Mouse (Mus musculus) adrenal gland, postnatal 14 days (tissue): ENCODE measurements around the gene Gphb5. TPM values are rescaled to one million over a fixed set of nuclear protein-coding genes. Genes with fewer than 3 reads are reported as not detected.
"Not testable (repeated sequence)": the region's sequence is repeated elsewhere in the genome, so short reads cannot be mapped to it uniquely, and the experiment has no call there.

ENCODE experiments used
- DNase-seq: peaks from one replicate; pipeline ENCODE4 v3.0.0; 2021; ENCODE audit warnings: mixed read lengths
- long read RNA-seq, 2 experiments: library from polyadenylated mRNA; stranded (forward); transcript quantifications; one replicate each; pipeline ENCODE4 v2.0.0; 2021
- total RNA-seq: library from RNA; stranded (reverse); gene quantifications from 2 replicates; pipeline ENCODE4 v1.2.3, GENCODE M21; 2021

Gphb5 gene
- total RNA-seq, result not detected in 2 replicates
- long read RNA-seq, experiment 1, result 0 reads
- long read RNA-seq, experiment 2, result 0 reads

DNA sequence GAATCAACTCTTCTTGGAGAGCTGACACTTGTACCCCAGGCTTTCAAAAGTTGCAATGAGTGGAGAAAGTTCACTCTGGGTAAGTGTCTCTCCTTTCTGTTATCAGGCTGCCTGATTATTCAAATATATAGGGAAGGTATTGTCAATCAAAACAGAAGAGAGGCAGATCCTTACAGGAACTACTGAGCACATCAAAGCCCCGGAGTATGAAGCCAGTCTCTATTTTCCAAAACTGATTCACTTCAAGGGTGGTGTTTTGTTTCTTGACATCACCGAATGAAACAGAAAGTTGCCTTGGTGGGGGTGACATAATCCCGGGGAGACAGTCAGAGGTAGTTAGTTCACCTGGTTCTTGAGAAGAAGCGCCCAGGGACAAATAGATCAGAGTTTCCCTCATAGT is at the start of gene Gphb5:
Gene Gphb5, minus strand, starts transcription at position 101 of the 400 bp plus-strand sequence.
- DNase-seq, result no peak

DNA sequence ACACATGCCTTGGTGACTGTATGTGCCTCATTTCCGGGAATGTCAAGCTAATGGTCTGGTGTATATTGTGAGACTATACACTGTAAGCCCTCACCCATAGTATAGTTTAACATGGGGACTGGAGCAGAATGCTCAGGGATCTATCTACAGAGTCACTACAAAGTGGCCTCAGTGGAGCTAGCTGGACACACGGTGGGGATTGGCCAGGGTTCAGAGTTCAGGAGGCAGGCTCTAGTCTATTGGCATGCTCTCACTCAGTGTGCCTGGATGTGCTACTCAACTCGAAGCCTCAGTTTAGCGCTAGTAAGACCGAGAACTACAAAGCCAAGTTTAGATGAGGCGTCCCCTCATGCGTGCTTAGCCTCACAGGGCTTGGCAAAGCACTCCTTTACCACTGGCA is 49.6 kb upstream of the Gphb5 start:
- DNase-seq, result no peak

DNA sequence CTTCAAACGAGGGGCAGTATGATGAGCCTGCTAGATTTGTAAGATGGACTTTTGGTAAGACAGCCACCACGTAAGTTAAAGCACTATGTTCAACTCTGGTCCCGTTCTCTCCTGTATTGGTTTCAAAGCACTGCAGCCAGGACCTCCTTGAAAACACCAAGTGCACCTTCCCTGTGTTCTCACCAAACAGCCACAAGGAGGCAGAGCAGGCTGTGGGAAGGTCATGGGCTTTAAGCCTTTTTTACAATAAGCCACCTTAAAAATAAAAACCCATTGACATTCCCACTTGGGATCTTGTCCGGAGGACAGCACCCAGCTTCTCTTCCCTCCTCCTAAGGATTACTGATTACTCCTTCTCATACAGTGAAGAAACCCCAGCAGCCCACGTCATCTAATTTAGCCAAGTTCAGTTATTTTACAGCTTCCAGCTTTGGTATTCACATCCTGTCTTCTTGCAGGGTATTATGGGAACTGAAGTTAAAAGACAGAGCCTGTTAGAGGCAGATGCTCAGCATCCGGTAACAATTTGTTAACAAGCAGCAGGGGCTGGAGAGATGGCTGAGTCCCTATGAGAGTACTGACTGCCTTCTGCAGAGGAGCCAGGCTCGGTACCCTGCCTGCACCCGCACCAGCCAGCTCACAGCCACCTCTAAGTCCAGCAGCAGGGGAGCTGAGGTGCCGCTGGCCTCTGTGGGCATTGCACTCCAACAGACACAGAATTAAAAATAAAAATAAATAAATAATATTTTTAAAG is 47.6 kb upstream of the Gphb5 start:
- DNase-seq, result peak; percentile 62

DNA sequence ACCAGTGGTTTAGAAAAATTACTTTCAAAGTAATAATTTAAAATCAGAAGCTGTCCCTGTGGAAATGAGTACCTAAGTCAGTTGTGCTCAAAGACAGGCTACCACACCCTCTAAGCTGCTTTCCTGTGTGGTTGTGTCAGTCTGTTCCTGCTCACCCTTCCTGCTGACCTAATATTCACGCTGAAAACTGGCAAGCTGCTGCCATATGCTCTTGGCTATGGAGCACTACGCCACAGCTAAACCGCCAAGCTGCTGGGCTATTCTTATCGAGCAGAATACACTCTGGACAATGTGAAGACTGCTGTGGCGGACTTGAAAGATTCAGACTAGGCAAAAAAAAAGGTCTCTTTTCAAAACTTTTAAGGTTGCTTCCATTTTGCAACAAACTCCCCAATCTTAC is 44.0 kb upstream of the Gphb5 start:
- DNase-seq, result no peak

DNA sequence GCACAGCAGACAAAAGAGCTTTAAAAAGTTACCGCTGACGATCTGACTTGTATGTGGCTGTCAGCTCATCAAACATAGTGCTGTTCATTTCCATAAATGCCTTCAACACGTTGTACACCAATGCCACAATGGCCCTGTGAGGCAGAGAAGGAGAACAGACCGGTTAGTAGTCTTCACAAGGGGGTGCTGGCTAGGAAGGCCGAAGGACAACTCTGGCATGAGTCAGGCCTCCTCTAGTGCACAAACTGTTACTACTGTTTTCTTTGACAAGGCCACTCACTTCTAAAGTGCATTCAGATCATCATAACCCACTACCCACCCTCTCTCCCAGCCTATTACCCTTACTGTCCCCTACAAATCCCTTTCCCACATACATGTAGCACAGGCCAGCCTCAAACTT is 43.1 kb upstream of the Gphb5 start:
- DNase-seq, result peak; percentile 57

DNA sequence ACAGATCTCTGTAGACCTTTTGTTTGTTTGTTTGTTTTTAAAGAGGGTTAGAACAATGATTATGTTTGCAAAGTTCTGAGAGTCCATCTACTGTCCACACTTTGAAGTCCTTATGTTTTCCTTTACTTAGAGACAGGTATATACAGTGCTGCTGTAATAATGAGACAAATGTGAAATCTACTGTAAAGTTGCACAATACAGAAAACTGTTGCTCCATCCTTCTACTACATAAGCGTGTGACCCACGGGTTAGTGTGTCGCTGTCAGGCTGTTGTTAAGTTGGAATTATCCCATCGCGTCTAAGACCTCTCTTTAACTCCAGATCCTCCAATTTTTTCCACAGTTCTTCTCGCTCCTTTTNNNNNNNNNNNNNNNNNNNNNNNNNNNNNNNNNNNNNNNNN is 36.9 kb upstream of the Gphb5 start:
- no peak for DNase-seq

DNA sequence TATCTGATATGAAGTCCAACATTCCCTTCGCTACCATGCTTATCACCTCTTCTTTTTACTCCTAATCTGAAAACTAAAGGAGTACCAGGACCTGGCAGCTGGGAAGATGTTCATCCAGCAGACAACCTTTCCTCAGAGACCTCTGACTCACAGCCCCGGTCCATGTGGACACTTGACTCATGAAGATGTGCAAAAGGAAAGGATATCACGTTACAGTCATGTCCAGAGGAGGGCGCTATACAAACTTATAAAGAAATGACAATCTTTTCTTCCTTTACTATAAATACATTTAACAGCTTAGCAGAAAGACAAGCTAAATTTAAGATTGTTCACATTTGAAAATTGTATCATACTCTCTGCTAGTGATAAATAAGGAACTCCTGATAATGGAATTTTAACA is 36.4 kb upstream of the Gphb5 start:
- DNase-seq, result peak; percentile 59

DNA sequence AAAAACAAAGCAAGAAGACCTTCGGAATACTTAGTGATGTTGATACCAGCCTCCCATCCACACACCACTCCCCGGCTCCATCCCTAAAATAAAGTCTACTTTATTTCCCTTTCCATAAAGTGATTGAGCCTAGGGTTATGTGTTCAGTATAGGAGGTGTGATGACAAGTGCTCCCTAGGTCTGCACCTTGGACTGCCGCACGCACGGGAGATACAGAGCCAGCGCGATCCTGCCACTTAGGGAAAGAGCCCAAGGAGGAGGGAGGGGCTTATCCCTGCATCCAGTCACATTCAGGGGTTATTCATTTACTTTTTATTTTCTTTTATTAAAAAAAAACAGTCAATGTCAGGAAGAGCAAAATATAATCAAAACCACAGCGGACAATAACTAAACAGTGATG is 34.0 kb upstream of the Gphb5 start:
- no peak for DNase-seq

DNA sequence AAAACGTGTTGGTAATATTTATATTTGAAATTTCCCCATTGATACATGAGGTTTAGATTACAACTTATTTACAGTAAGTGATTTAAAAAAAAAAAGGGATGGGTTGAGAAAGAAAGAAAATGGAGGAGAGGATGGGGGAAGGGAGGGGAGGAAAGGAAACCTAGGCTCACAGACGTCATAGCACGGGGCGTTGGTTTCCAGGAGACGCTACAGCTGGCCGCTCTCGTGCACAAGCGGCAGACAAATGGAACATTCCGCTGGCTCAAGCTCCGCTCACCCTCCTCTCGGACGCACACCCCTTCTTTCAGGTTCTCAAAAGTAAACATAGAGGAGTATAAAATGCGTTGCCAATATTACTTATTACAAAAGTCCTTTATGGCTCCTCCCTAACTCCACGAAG is 33.4 kb upstream of the Gphb5 start:
- DNase-seq, result no peak

DNA sequence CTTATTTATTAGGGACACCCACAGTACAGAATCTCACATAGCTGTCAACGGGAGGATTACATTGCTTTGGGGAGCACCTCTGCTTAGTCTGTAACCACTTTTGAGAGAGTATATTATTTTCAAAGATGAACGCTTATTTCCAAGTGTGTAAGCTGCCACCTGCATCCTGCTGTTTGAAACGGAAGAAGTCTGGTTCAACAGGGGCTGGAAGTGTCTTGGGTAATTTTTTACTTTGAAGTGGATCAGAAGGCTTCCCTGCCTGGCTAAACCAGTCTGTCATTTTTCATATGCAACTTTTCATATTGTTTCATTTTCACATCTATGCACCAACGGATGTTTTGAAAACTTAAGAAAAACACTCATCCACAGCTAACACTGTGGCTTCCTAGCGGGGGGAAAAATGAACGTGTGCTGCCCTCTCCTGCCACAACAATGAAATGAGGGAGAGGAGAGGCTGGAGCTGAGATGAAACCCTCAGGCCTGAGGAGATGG is 32.9 kb upstream of the Gphb5 start:
- DNase-seq, result no peak

DNA sequence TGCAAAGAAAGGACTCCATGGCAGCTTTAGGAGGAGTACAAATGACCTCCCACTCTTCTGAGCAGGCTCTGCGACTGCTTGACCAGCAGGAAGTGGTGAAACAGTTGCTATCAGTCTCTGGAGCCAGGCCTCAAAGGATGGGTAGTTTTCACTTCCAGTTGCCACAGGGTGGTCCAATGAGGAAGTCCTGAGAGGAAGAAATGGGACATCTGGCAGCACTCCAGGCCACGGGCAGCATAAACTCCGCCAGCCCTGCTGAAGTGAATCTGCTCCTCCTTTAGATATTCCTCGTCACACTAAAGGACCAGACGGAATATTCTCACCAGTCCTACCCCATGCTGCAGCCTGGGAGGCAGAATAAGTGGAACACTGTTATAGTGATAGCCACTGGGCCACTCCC is 32.3 kb upstream of the Gphb5 start:
- DNase-seq, result peak; percentile 32

DNA sequence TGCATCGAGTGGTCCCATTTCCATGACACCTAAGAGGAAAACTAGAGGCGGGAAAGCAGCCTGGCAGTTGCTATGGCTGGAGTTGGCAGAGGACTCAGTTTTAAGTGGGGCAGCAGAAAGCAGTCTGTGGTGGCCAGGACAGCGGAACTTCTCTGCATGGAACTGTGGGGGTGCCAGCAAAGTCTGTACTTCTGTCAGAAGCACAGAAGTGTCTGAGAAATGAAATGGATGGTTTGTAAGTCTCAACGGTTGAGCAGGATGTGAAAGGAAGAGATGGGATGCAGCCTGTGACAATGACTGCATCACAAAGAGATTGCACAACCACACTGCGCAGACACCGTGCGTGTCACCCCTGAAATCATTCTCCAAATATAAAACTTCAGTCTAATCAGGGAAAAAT is 29.7 kb upstream of the Gphb5 start:
- DNase-seq, result no peak

DNA sequence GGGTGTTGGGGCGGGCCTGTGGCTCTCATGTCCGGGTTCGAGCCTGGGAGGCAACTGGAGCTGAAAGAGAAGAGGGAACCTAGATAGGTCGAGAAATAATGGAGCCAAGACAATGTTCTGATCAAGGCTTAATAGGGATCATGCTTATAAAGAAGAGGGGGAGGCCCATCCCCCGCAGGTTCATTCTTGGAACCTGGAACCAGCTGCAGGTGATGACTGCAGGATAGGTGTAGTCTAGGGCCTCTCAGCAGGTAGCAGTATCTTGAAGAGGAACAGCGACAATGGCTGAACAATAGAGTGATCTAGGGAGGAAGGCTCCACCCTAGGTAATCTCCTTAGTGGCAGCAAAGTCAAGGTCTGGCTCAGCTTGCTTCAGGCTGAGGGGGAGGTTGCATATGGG is 15.8 kb upstream of the Gphb5 start:
- not testable (repeated sequence) for DNase-seq

DNA sequence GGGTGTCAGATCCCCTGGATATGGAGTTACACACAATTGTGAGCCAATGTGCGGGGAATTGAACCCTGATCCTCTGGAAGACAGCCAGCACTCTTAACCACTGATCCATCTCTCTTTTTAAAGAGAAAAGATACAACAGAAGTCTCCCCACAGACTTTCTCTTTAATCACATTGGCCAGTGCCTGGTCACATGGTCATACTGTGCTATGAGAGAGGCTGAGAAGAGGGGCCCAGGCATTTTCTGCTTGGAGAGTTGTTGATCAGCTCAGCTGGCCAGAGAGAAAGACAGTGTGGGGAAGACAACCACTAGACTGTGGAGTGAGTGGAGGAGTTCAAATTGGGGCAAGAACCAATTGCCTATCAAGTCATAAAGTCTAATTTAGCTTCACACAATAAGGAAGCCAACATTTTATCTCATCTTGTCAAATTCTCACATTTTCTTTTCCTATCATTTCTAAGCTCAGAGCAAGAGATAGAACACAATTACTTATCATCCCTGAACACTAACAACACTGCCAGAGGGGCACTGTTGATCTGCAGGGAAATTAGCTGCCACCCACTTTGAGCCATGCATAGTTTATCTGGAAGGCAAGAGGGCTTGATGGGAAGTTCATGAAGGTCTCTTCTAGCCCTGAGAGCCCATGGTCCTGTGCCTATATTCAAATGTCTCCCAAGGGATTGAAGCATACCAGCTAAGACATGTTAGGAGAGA is 13.3 kb upstream of the Gphb5 start:
- DNase-seq, result no peak

DNA sequence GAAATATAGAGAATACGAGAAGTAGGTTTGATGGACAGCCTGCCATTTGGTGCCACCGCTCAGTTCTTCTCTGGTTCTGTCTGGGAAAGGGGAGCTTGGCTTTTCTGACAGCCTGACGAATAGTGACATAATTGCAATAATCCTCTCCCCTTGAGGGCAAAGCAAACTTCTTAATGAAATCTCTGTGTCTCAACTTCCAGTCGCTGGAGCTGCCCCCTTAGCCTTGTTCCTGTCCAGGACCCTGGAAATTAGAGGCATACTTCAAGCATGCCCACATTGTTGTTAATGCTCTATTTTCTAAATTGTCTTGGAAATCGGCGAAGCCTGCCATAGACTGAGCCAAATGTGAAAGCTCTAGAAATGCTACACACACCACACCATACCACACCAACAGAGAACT is 12.1 kb upstream of the Gphb5 start:
- no peak for DNase-seq

DNA sequence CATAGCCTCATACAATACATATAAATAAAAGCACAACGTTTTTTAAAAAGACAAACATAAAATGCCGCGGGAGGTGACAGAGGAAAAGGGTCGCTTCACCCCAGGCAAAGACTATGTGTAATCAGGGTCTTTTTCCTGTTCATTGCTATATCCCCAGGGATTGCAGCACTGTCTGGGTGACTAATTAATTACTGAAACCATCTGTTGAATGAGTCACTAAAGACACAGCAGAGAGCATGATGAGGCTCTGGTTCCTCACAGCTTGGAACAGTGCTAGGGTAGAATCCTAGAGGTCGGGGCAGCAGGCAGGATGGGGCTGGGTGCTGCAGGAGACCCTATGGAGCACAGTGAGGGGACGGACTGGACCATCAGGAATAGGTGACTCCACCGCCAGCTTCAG is 9.3 kb upstream of the Gphb5 start:
- DNase-seq, result no peak

DNA sequence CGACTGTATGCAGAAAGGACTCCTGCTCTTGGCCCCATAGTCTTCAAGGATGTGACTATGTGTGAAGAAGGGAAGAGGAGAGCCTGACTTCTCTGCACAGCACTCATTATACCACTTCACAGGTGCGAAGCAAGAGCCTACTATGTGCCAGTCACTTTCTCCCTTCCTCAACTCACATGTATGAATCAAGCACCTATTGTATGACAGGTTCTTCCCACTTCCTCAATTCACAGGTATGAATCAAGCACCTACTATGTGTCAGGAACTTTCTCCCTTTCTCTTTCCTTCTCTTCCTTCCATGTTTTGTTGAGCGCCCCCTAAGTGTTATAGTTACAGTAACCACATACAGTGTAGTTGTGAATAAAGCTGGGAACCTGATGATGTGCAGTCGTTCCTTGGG is 8.2 kb upstream of the Gphb5 start:
- DNase-seq, result no peak

DNA sequence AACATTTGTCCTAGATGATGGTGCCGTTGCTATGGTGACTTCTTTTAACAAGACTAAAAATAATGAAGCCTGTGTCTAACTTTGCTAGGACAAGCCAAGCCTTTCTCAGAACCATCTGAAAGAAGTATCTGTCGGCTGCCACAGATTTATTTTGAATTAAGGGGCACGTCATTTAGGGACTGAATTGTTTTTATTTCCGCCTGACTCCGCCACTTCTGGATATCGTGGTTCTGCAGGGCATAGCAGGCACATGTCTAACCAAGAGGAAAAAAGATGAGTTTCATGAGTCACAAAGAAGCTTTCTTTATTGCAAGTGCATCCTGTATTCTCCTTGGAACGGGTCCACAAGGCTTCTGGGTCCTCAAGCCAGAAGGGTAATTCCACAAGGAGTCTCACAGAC is 7.8 kb upstream of the Gphb5 start:
- no peak for DNase-seq

DNA sequence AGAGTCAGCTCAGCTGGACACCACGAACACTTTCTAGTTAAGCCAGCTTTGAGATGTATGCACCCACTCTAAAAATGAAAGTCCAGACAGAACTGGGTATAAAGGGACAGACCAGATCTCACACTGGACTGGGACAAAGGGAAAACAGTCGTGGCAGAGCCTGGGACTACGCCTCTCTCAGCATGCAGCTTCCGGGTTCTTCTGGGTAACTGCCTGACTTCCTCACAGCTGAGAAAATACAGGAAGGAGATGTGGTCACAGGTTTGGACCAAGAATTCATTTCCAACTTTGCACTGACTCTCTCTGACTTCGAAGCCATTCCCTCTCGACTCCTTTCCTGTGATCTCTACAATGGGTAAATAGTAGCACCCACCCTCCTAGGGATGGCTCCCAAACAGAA is 1.6 kb downstream of the Gphb5 start:
- DNase-seq, result no peak

DNA sequence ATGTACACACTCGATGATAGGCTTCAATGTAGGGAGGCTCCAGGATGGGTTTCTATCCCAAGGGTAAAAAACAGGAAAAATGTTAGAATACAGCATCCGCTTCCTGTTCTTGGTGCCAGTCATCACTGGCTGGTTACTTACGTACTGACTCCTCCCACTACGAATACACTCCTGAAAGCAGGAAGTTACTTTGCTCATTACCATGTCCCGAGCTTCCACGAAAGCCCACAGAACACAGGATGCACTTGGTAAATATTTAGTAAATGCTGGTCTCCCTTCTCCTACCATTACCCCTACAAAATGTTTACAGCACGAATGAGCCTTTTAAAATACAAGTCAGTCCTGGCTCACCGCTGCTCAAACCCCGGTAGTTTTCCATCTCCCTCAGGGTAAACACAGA is 3.6 kb downstream of the Gphb5 start:
- no peak for DNase-seq

DNA sequence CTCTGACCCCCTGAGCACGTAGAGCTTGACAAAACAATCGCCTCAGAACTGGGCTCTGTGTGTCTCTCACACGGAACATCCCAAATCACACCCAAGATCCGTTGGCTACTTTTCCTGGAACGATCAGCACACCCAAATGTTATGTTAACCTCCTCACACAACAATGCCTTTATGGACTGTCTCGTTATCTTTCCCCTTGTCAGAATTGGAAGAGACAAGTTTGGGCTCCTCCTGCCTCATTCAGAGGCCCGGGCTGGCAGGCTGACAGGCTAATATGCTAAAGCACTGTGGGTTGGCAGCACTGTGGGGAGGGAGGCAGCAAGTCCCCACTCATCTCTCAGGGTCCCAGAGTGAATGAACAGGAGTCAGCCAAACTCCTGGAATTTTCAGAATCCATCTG is 19.5 kb downstream of the Gphb5 start:
- no peak for DNase-seq

DNA sequence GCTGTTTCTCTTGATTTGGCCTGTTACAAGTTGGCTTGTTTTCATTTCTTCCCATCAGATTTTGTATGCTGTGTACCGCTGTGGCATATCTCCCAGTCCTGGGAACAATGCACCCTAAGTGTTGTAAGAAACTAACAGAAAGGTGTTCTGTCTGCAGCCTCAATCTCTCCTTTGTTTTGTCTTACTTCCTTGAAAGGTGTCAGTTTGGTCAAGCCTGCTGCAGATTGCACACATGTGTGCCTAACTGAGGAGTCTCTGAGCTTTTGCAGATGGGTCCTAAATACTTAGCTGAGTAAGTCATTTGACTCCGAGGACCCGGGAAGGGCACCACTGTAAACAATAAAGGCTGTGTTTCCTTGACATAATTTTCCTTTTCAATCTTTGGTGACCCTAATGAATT is 20.0 kb downstream of the Gphb5 start:
- DNase-seq, result no peak

DNA sequence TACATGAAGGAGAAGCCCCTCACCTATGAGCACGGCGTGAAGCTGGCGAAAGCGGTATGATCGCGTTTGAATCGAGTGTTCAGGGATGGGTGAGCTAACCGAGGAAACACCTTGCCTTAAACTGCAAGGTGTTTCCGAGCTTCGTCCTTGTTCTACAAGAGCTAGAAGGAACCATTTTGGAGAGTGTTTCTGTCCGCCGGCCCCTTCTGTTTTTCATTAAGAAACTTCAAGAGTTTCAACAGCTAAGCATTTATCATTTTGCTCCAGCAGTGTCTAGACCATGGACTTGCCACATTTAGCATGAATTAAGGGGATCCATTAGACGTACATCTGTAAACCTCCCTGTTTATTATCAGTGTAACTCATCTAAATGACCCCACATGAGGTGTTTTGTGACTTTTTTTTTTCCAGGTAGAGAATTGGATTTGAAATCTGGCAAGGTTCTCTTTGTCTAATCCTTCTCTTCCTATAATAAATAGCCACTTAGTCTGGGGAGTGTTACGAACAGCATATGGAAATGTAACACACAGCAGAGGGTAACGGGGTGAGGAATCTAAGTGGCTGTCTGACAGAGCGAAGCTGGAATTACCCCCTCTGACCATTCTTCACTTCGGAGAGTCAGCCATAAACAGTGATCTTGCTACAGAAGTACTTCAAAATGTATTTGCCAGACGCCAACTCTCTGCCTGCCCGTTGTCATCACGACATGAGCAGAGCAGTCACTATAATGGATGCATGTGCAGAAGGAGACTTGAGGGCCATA is 22.4 kb downstream of the Gphb5 start:
- DNase-seq, result no peak
